Mouse (Mus musculus): Measurements from ENCODE around the gene Olfr410. TPM values are rescaled to one million over a fixed set of nuclear protein-coding genes. Genes with fewer than 3 reads are reported as not detected.

Gene Olfr410
- polyA plus RNA-seq (2015; fragmentation: Nextera tagmentation; extraction: Ambion mirVana), result not detected in 2 replicates

GRCm38 (mm10) chr11:74337931-74338330, at the start of gene Olfr410:
Olfr410 (minus strand) TSS chr11:74338031.

GRCm38 (mm10) chr11:74361769-74362168, 23.9 kb upstream of the Olfr410 start, which contains the start of gene Olfr412:
Olfr412 (plus strand) TSS chr11:74362069.

GRCm38 (mm10) chr11:74352550-74352949, 14.7 kb upstream of the Olfr410 start, which contains the start of gene Olfr411:
Olfr411 (minus strand) TSS chr11:74352650.

GRCm38 (mm10) chr11:74283436-74283835, 54.4 kb downstream of the Olfr410 start, which contains the start of gene Olfr59:
Olfr59 (plus strand) TSS chr11:74283736.

Other genes with a start within 250 kb of the Olfr410 start
- gene Olfr401, start 224.3 kb downstream of the Olfr410 start, polyA plus RNA-seq (2015; fragmentation: Nextera tagmentation; extraction: Ambion mirVana), result not detected in 2 replicates
- gene Olfr402, start 184.5 kb downstream of the Olfr410 start, polyA plus RNA-seq (2015; fragmentation: Nextera tagmentation; extraction: Ambion mirVana), result not detected in 2 replicates
- not detected in 2 replicates for gene Olfr403, start 151.8 kb downstream of the Olfr410 start, polyA plus RNA-seq (2015; fragmentation: Nextera tagmentation; extraction: Ambion mirVana)
- not detected in 2 replicates for gene Olfr43, start 126.7 kb downstream of the Olfr410 start, polyA plus RNA-seq (2015; fragmentation: Nextera tagmentation; extraction: Ambion mirVana)
- not detected in 2 replicates for gene Olfr406, start 78.2 kb downstream of the Olfr410 start, polyA plus RNA-seq (2015; fragmentation: Nextera tagmentation; extraction: Ambion mirVana)
- gene Olfr59, start 54.3 kb downstream of the Olfr410 start, polyA plus RNA-seq (2015; fragmentation: Nextera tagmentation; extraction: Ambion mirVana), result not detected in 2 replicates
- not detected in 2 replicates for gene Olfr411, start 14.6 kb upstream of the Olfr410 start, polyA plus RNA-seq (2015; fragmentation: Nextera tagmentation; extraction: Ambion mirVana)
- not detected in 2 replicates for gene Olfr412, start 24.0 kb upstream of the Olfr410 start, polyA plus RNA-seq (2015; fragmentation: Nextera tagmentation; extraction: Ambion mirVana)